Mouse (Mus musculus) hindbrain, embryonic 13.5 days (tissue): ENCODE measurements around the gene Tbrg1. TPM values are rescaled to one million over a fixed set of nuclear protein-coding genes. Genes with fewer than 3 reads are reported as not detected.
A peak's percentile ranks its signal among the peaks of the same experiment; 100 is the strongest.

Experiments used
- ATAC-seq: fragments of 200-750 bp; cut with Nextera tagmentation; 2 replicates; pipeline ENCODE4 v1.8.0; 2017; ENCODE audit warnings: moderate TSS enrichment; ENCODE audit not compliant: low FRiP score
- H3K27ac ChIP-seq: fragments of 300-500 bp; sonication (generic); 2 replicates; pipeline ENCODE4 v1.5.1; 2015; ENCODE audit warnings: inconsistent platforms, mild to moderate bottlenecking, moderate library complexity
- H3K27me3 ChIP-seq: fragments of 300-500 bp; sonication (generic); 2 replicates; pipeline ENCODE4 v1.6.1; 2015; ENCODE audit warnings: mild to moderate bottlenecking, inconsistent platforms
- H3K36me3 ChIP-seq: fragments of 300-500 bp; sonication (generic); 2 replicates; pipeline ENCODE4 v1.6.1; 2015; ENCODE audit warnings: mild to moderate bottlenecking, inconsistent platforms
- H3K4me1 ChIP-seq: fragments of 300-500 bp; sonication (generic); replicated peaks from 2 replicates; pipeline ENCODE4 v1.6.1; 2015; ENCODE audit warnings: inconsistent platforms
- H3K4me2 ChIP-seq: fragments of 300-500 bp; sonication (generic); 2 replicates; pipeline ENCODE4 v1.6.1; 2015; ENCODE audit warnings: inconsistent platforms, mild to moderate bottlenecking, moderate library complexity
- H3K4me3 ChIP-seq: fragments of 300-500 bp; sonication (generic); 2 replicates; pipeline ENCODE4 v1.5.1; 2015; ENCODE audit warnings: mild to moderate bottlenecking, inconsistent platforms
- H3K9ac ChIP-seq: fragments of 300-500 bp; sonication (generic); 2 replicates; pipeline ENCODE4 v1.6.1; 2015; ENCODE audit warnings: mild to moderate bottlenecking, inconsistent platforms
- H3K9me3 ChIP-seq: fragments of 300-500 bp; sonication (generic); 2 replicates; pipeline ENCODE4 v1.6.1; 2016; ENCODE audit warnings: inconsistent platforms
- WGBS: fragments of 180-500 bp; shearing (Covaris S2); methylation state at CpG from one replicate; pipeline ENCODE4 v1.1.7; 2015; 5-methylcytosine and 5-hydroxymethylcytosine counted together
- polyA plus RNA-seq: library from polyadenylated mRNA; unstranded; fragments of >200 nt; fragmentation: Nextera tagmentation; extraction: Ambion mirVana; gene quantifications from 2 replicates; pipeline ENCODE4 v1.2.1, GENCODE M21; 2015

The Tbrg1 gene
- polyA plus RNA-seq, 1 experiment from 2014 or later, result 89.2 TPM

- ATAC-seq, result no peak
- H3K9ac ChIP-seq, result no peak overlapping the region
- no peaks in the 10 kb centered on the region for H3K9me3 ChIP-seq
- no peak overlapping the region for H3K4me3 ChIP-seq
- H3K27ac ChIP-seq, result no peak overlapping the region
- peaks cover 12% of the 10 kb centered on the region for H3K4me1 ChIP-seq
- WGBS, result 90% methylated on average over 6 of the region's 6 CpGs
- H3K4me2 ChIP-seq, result no peak overlapping the region
- H3K27me3 ChIP-seq, result 0 out of 2 replicates have a peak, but pooled peaks cover 5% of the 10 kb centered on the region
- peaks cover under 1% of the 10 kb centered on the region; the same call in 1 of the 2 replicates for H3K36me3 ChIP-seq
Observed at GRCm38 (mm10) chr9:37659413-37659812, 2.3 kb upstream of the Tbrg1 start.

DNA sequence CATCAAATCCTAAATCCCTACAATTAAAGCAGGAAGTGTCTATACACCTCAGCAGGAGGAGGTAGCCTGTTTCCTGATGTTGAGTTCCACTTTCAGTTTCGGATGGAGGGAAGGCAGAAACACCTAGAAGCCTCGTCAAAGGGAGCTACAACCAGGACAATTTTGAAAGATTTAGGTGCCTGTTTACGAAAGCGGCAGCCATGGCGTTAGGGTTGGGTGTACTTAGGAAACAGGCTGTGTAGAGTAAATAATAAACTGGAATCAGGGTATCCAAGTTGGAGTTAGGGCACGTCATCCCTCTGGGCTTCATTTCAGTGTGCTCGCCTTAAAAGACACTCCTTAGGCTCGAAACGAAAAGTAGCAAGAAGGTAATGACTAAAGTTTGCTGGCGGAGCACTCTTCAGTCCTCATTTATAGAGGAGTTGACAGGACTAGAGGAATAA lies 652 bp downstream of the Tbrg1 start:
- peak; percentile 17; the same call in 1 of the 2 replicates for ATAC-seq
- 0 out of 2 replicates have a peak overlapping the region, but pooled peaks have one; percentile 69 for H3K27ac ChIP-seq
- peak overlapping the region; percentile 83 for H3K4me3 ChIP-seq
- 2% methylated on average over 10 of the region's 10 CpGs for WGBS
- H3K36me3 ChIP-seq, result peaks cover 27% of the 10 kb centered on the region
- peak overlapping the region; percentile 87 for H3K4me2 ChIP-seq
- no peaks in the 10 kb centered on the region for H3K9me3 ChIP-seq
- peak overlapping the region; percentile 86 for H3K9ac ChIP-seq
- H3K4me1 ChIP-seq, result peaks cover 12% of the 10 kb centered on the region
- 0 out of 2 replicates have a peak, but pooled peaks cover 4% of the 10 kb centered on the region for H3K27me3 ChIP-seq

DNA sequence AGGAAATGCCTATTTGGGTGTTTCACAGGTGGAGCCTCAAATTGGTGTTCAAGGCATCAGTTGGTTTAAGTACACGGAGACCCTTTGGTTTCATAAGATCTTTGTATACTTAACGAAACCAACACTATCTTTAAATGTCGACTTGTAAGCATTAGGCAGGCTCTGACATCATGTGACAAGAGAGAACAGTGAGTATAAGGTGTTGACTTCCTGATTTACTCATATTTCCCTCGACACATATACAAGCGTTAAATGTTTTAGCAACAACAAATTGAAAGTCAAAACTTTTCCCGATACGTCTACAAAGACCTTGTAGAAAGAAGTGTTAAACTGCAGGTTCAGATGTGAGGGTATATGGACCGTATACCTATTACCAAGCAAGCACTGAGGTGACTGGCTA lies 1.2 kb downstream of the Tbrg1 start:
- ATAC-seq, result no peak
- Histone ChIP-seq H3K36me3 (peaks cover 32% of the 10 kb centered on the region), H3K4me1 (peaks cover 12% of the 10 kb centered on the region), H3K4me2 (peak overlapping the region; percentile 87), H3K9ac (peak overlapping the region; percentile 86; the same call in 1 of the 2 replicates), H3K9me3 (no peaks in the 10 kb centered on the region), H3K27me3 (no peaks in the 10 kb centered on the region), H3K4me3 (peak overlapping the region; percentile 83), H3K27ac (no peak overlapping the region)
- 76% methylated on average over 8 of the region's 8 CpGs for WGBS

DNA sequence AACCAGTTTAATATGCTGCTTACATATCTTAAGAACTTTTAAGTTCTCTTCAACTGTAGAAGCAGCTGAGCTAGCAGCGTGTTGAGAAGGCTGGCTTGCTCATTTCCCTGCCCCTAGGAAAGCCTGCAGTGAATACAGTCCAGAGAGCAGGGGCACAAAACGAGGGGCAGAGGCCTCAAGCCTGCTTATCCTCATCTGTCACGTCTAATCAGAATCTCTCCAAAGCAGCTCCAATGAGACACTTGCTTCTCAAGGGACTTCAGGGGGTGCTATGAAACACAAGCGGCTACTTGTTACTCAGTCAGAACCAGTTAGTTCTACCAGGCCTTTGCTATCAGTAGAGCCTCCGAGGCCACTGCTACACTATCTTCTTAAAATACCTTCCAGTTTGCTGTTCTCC lies 3.3 kb downstream of the Tbrg1 start:
- Histone ChIP-seq H3K27me3 (no peaks in the 10 kb centered on the region), H3K36me3 (peaks cover 53% of the 10 kb centered on the region), H3K9me3 (no peaks in the 10 kb centered on the region), H3K27ac (no peak overlapping the region), H3K4me1 (peaks cover 12% of the 10 kb centered on the region), H3K4me2 (no peak overlapping the region), H3K9ac (no peak overlapping the region), H3K4me3 (no peak overlapping the region)
- WGBS, result 92% methylated on average over 5 of the region's 5 CpGs
- ATAC-seq, result no peak

DNA sequence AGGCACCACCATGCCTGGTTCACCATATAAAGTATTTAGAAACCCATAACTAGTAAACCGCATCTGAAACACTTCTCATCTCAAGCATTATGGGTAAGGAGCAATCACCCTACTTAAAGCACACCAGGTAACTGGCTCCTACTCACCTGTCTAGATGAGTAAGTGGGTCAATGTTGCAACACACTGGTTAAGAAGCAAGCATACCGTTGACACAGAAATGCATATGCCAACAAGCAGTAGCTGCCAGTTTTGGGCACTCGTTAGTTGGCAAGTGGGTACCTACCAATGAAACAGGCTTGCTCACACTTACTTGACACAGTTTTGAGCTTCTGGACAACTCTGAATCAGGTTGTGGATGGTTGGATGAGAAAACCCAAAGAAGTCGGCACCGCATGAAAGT lies 6.5 kb downstream of the Tbrg1 start:
- ATAC-seq, result no peak
- Histone ChIP-seq H3K9ac (no peak overlapping the region), H3K27me3 (no peaks in the 10 kb centered on the region), H3K4me2 (no peak overlapping the region), H3K9me3 (no peaks in the 10 kb centered on the region), H3K4me3 (no peak overlapping the region), H3K36me3 (peaks cover 79% of the 10 kb centered on the region), H3K4me1 (no peaks in the 10 kb centered on the region), H3K27ac (no peak overlapping the region)
- 95% methylated on average over 5 of the region's 5 CpGs for WGBS

DNA sequence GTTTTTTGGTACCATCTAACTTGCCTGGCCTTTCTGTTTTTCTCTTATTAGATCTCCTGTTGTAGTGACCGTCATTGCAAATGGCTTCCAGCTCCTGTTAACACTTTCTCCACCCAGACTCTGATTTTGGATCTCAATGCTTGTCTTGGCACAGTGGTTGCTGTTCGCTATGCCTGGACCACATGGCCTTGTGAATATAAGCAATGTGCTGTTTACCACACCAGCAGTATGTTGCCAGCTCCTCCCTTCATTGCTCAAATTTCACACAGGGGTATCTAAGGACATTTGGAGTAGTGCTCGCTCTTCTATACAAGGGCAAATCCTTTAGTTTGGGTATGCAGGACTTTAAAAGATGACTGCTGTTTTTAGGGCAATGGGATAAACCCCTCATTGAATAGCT lies 10.9 kb downstream of the Tbrg1 start:
- H3K4me1 ChIP-seq, result no peaks in the 10 kb centered on the region
- no peak for ATAC-seq
- WGBS, result 90% methylated on average over 3 of the region's 3 CpGs

DNA sequence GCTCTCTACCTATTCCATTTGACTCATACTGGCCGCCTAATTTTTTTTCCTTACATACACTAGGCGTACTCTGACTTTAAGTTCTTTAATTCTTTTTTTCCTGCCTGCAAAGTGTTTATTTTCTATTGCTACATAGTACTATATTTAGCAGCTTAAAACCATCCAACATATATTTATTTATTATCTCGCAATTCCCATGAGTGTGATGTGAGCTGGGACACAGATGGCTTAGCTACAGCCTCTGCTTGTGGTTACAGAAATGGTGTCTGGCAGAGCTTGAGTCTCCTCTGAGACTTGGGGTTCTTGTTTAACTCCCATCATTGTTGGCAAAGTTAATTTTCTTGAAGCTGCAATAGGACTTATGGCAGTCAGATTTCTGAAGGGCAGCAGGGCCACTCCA lies 18.4 kb downstream of the Tbrg1 start:
- no peak overlapping the region for H3K4me2 ChIP-seq
- no peaks in the 10 kb centered on the region for H3K36me3 ChIP-seq
- no peak for ATAC-seq
- no peaks in the 10 kb centered on the region for H3K4me1 ChIP-seq
- no peak overlapping the region for H3K4me3 ChIP-seq
- H3K9ac ChIP-seq, result no peak overlapping the region
- WGBS, result 89% methylated on average over 3 of the region's 3 CpGs
- no peak overlapping the region for H3K27ac ChIP-seq
- no peaks in the 10 kb centered on the region for H3K27me3 ChIP-seq
- no peaks in the 10 kb centered on the region for H3K9me3 ChIP-seq

More for the DNA sequence above, 10.9 kb downstream of the Tbrg1 start:
- Histone ChIP-seq H3K9ac (no peak overlapping the region), H3K9me3 (no peaks in the 10 kb centered on the region), H3K27ac (no peak overlapping the region), H3K27me3 (no peaks in the 10 kb centered on the region), H3K4me2 (no peak overlapping the region), H3K36me3 (peaks cover 50% of the 10 kb centered on the region), H3K4me3 (no peak overlapping the region)

DNA sequence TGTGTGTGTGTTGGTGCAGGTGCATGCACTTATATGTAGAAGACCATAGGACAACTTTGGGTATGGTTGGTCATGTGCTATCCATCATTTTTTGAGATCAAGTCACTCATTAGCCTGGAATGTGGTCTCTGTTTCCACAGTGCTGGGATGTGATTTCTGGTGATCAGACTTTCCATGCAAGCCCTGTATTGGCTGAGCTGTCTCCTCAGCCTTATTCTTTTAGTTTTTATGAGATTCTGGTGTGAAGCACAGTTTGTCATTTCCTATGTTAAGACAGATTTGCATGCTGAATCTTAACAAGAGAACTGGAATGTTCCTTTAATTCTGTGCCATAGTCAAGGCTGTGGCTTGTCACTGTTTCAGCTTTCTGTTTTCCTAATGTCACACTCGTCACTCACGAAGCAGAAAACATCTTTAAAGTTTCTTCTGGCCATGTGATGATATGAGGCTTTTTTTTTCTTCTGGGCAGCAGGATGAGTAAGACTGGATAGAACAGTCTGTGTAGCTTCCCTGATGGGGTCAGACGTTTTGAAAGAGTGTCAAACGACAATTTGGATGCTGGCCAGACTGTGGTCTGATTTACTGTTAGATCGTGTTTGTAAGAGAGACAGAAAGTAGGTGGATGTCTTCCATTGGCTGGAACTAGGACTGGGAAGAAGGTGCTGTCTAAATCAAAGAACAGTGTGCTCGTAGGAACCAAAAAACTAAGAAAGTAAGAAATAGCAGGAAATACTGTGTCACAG lies 20.1 kb downstream of the Tbrg1 start:
- Histone ChIP-seq H3K27ac (no peak overlapping the region), H3K4me3 (no peak overlapping the region), H3K9ac (no peak overlapping the region), H3K27me3 (no peaks in the 10 kb centered on the region), H3K4me2 (no peak overlapping the region), H3K4me1 (no peaks in the 10 kb centered on the region), H3K36me3 (no peaks in the 10 kb centered on the region), H3K9me3 (no peaks in the 10 kb centered on the region)
- WGBS, result 60% methylated on average over 6 of the region's 6 CpGs
- ATAC-seq, result peak; percentile 43; the same call in 1 of the 2 replicates

GRCm38 (mm10) chr9:37636335-37636734 lies 20.8 kb downstream of the Tbrg1 start:
- Histone ChIP-seq H3K27ac (no peak overlapping the region), H3K4me2 (no peak overlapping the region), H3K27me3 (no peaks in the 10 kb centered on the region), H3K4me1 (no peaks in the 10 kb centered on the region), H3K4me3 (no peak overlapping the region), H3K9ac (no peak overlapping the region), H3K9me3 (no peaks in the 10 kb centered on the region), H3K36me3 (no peaks in the 10 kb centered on the region)
- 19% methylated on average over 7 of the region's 7 CpGs for WGBS
- no peak for ATAC-seq

DNA sequence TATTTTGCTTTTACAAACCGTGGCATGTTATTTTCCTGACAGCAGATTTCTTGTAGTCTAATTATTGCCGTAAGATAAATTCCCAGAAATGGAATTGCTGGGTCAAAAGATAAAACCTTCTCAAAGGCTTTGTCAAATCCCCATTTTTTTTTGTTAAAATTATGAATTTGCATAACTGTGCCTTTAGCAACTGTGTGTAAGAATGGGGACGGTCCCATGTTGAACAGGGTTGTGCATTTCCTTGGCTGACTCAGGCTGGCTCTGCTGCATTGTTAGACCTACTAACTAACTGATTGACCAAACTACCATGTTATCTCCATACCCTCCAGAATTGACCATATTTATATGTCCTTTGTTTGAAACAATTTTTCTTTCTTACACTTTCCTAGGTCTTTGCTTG lies 22.8 kb downstream of the Tbrg1 start:
- Histone ChIP-seq H3K9ac (no peak overlapping the region), H3K9me3 (no peaks in the 10 kb centered on the region), H3K27ac (no peak overlapping the region), H3K4me2 (no peak overlapping the region), H3K27me3 (no peaks in the 10 kb centered on the region), H3K36me3 (no peaks in the 10 kb centered on the region), H3K4me3 (no peak overlapping the region), H3K4me1 (no peaks in the 10 kb centered on the region)
- no peak for ATAC-seq
- WGBS, result 93% methylated on average over 3 of the region's 3 CpGs

DNA sequence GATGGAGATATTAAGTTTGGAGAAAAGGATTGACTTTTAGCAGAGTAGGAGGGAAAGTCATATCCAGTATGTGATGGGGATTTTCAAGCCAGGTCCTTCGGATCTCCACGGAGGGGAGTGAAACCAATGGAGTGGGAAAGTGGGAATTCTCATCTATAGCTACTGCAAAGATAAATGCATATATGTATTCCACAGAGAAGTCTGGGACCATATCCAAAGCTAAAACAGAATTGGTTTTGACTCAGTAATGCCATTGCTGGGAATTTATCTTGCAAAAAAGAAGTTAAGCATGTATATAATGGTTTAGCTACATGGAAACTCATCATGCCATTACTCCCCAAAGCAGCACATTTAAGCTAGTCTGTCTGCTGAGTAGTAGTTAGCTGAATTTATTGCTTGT lies 24.8 kb downstream of the Tbrg1 start:
- Histone ChIP-seq H3K9me3 (no peaks in the 10 kb centered on the region), H3K9ac (no peak overlapping the region), H3K27ac (no peak overlapping the region), H3K4me2 (no peak overlapping the region), H3K36me3 (no peaks in the 10 kb centered on the region), H3K4me3 (no peak overlapping the region), H3K4me1 (no peaks in the 10 kb centered on the region), H3K27me3 (no peaks in the 10 kb centered on the region)
- WGBS, result 93% methylated on average over 2 of the region's 2 CpGs
- no peak for ATAC-seq

GRCm38 (mm10) chr9:37629941-37630340 lies 27.2 kb downstream of the Tbrg1 start:
- H3K4me1 ChIP-seq, result peaks cover 19% of the 10 kb centered on the region
- no peak overlapping the region for H3K4me2 ChIP-seq
- H3K9me3 ChIP-seq, result no peaks in the 10 kb centered on the region
- no peak for ATAC-seq
- WGBS, result 94% methylated on average over 2 of the region's 2 CpGs
- H3K27ac ChIP-seq, result no peak overlapping the region
- H3K4me3 ChIP-seq, result no peak overlapping the region
- no peaks in the 10 kb centered on the region for H3K27me3 ChIP-seq
- no peaks in the 10 kb centered on the region for H3K36me3 ChIP-seq
- H3K9ac ChIP-seq, result no peak overlapping the region

GRCm38 (mm10) chr9:37628581-37628980 lies 28.5 kb downstream of the Tbrg1 start:
- peak overlapping the region; percentile 35; the same call in 1 of the 2 replicates for H3K27ac ChIP-seq
- no peaks in the 10 kb centered on the region for H3K36me3 ChIP-seq
- H3K4me1 ChIP-seq, result peaks cover 29% of the 10 kb centered on the region
- H3K9ac ChIP-seq, result no peak overlapping the region
- 33% methylated on average over 4 of the region's 4 CpGs for WGBS
- no peak overlapping the region for H3K4me2 ChIP-seq
- no peaks in the 10 kb centered on the region for H3K9me3 ChIP-seq
- no peak overlapping the region for H3K4me3 ChIP-seq
- no peaks in the 10 kb centered on the region for H3K27me3 ChIP-seq
- no peak for ATAC-seq
